ENCODE assay signal across 10 mouse cellular contexts in the genomic region with DNA sequence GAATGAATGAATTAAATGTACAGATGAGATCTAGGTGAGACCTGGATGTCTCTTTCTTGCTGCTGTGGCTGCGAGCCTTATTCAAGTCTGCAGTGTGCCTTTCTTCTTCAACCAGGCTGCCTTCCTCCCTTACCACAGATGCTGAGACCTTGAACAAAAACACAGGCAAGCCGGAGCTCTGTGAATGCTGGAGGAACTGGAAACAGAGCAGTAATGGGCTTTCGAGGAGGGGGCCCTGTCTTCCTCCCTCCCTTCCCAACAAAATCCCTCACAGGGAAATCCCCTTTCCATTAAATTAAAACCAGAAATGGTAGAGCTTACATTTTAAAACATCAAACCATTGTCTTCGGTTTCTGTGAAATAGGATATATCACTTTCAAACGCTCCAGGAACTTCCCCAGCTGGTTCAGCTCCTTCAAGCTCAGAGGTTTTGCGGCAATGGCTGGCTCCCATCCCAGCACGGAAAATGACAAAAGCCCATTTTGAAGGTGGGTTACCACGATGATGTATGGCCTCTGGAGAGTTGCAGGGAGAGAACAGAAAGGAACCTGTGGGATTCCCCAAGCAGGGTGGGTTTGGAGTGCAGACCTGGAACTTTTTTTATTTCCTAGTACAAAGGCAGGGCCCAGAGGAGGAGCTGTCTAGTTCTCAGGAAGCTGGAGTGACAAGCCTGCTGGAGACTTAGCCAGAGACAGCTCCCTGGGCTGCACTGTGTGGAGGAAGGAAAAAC. TPM values are rescaled to one million over a fixed set of nuclear protein-coding genes. Genes with fewer than 3 reads are reported as not detected.
DNase-seq lines count a peak whose midpoint lies in the region; ATAC-seq lines count a peak whose summit lies in the region.
"Had no signal": no experiment of that assay in that cellular context is flagged by ENCODE, and none has a peak within 500 bp of the region (broad histone marks: within the 10 kb centered on the region; RNA-seq: fewer than 3 reads in every experiment).

No protein-coding gene starts in this region.

- no peak overlapping the region for H3K4me2 ChIP-seq in heart, embryonic 11.5 days
- peak overlapping the region; percentile 14 for H3K4me2 ChIP-seq in embryonic facial prominence, embryonic 13.5 days

- H3K9me3 ChIP-seq in heart, embryonic 11.5 days (replicated peaks; ENCODE audit: control insufficient read depth, low read length): no peaks in the 10 kb centered on the region
- H3K9me3 ChIP-seq in embryonic facial prominence, embryonic 13.5 days: no peaks in the 10 kb centered on the region

- H3K27ac ChIP-seq in heart, embryonic 11.5 days (ENCODE audit: low read depth, low read length): peak overlapping the region; percentile 50; the same call in 1 of the 2 replicates
- peak overlapping the region; percentile 94 for H3K27ac ChIP-seq in embryonic facial prominence, embryonic 13.5 days

- no peak overlapping the region for H3K4me3 ChIP-seq in heart, embryonic 11.5 days (ENCODE audit: low read depth, low read length)
- no peak overlapping the region for H3K4me3 ChIP-seq in embryonic facial prominence, embryonic 13.5 days

- H3K27me3 ChIP-seq in heart, embryonic 11.5 days (ENCODE audit: control insufficient read depth, insufficient read depth, low read length): no peaks in the 10 kb centered on the region
- H3K27me3 ChIP-seq in embryonic facial prominence, embryonic 13.5 days: no peaks in the 10 kb centered on the region

- no peak for DNase-seq in heart, adult 9 months (ENCODE audit: low spot score in 2 of 2)
- peak; percentile 27 for DNase-seq in kidney, adult 9 months
- peak; percentile 7 for DNase-seq in lung, postnatal 14 days
- DNase-seq in cerebellum, adult 18-20 months: no peak
- no peak for DNase-seq in left cerebral cortex, postnatal 4 days
- no peak for DNase-seq in urinary bladder, postnatal 4 days (ENCODE audit: low spot score in 2 of 2)
- DNase-seq: cerebellum, adult 11-12 months had no signal

- no peak overlapping the region for H3K9ac ChIP-seq in heart, embryonic 11.5 days (ENCODE audit: low read depth, low read length)
- no peak overlapping the region for H3K9ac ChIP-seq in embryonic facial prominence, embryonic 13.5 days

- H3K36me3 ChIP-seq in heart, embryonic 11.5 days (ENCODE audit: control insufficient read depth, insufficient read depth, low read length): no peaks in the 10 kb centered on the region
- no peaks in the 10 kb centered on the region for H3K36me3 ChIP-seq in embryonic facial prominence, embryonic 13.5 days

- ATAC-seq in heart, embryonic 11.5 days (replicated peaks; ENCODE audit: insufficient number of reproducible peaks, low FRiP score, low TSS enrichment): no peak
- peak; percentile 88 for ATAC-seq in embryonic facial prominence, embryonic 13.5 days (ENCODE audit: insufficient number of reproducible peaks, insufficient read depth, low FRiP score, low TSS enrichment, low read depth)

- H3K4me1 ChIP-seq in heart, embryonic 11.5 days (ENCODE audit: control insufficient read depth, insufficient read depth, low read length): no peaks in the 10 kb centered on the region
- peaks cover 23% of the 10 kb centered on the region for H3K4me1 ChIP-seq in embryonic facial prominence, embryonic 13.5 days

- WGBS in heart, embryonic 11.5 days (ENCODE audit: insufficient replicate concordance): 62% methylated on average over 8 of the region's 8 CpGs
- 10% methylated on average over 8 of the region's 8 CpGs for WGBS in embryonic facial prominence, embryonic 13.5 days

- intact Hi-C loops in left cerebral cortex, postnatal 4 days (cut with DNase I): no loop called here

RNA-seq across cellular contexts. Expression of gene Actbl2, which starts 44.0 kb away (rescaled TPM):
- polyA plus RNA-seq in heart, embryonic 11.5 days (2014; fragmentation: Nextera tagmentation; extraction: Ambion mirVana): not detected in 2 replicates
- polyA plus RNA-seq in embryonic facial prominence, embryonic 13.5 days (2015; fragmentation: Nextera tagmentation; extraction: Ambion mirVana): not detected in 2 replicates
- not detected for total RNA-seq in left cerebral cortex, postnatal 4 days (2021)
- total RNA-seq: ES-E14 had no signal

Comparison
In these comparisons a context has a peak if more than half of its experiments do, and no peak if none do; other contexts are left out.
1. DNase-seq: peak in kidney, adult 9 months (single experiment) and lung, postnatal 14 days (single experiment); none in heart, adult 9 months (0 of 2), cerebellum, adult 18-20 months (0 of 2), left cerebral cortex, postnatal 4 days (single experiment) and urinary bladder, postnatal 4 days (0 of 2).